Mouse (Mus musculus): ENCODE measurements around the gene Cdh3. TPM values are rescaled to one million over a fixed set of nuclear protein-coding genes. Genes with fewer than 3 reads are reported as not detected.

The Cdh3 gene
- polyA plus RNA-seq, 1 experiment, result 2.0 TPM

GRCm38 (mm10) chr8:106520578-106520977 is 9.9 kb downstream of the Cdh3 start:
- H3K4me1 ChIP-seq (ENCODE audit: control insufficient read depth, insufficient read depth, low read length), result no peaks in the 10 kb centered on the region
- 79% methylated on average over 7 of the region's 7 CpGs for WGBS
- H3K4me3 ChIP-seq (replicated peaks; ENCODE audit: extremely low read depth, low read depth, low read length), result no peak overlapping the region
- TF ChIP-seq CTCF (IDR thresholded peaks at IDR 0.05; ENCODE audit: insufficient read depth, low read length) (no peak), POLR2A (IDR thresholded peaks at IDR 0.05; ENCODE audit: borderline replicate concordance, extremely low read depth, low read depth, low read length) (no peak)
- no peak for DNase-seq

DNA sequence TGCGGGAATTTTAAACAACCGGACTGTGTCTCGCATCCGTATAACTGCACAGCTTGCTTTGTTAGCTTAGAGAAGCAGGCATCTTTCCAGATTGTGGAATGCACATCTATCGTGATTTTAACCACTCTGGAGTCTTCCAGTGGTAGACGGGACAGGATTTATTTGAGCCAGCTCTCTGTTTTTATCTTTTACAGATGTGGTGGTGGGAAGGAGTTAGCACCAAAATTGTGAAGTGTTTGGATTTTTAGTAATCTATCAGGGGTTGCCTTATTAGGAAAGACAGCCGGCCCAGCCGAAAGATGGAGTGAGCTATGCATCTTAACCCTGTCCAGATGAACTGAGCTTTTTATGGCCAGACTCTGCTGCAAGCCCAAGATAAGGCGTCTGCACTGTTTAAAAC is 11.2 kb downstream of the Cdh3 start:
- 36% methylated on average over 9 of the region's 9 CpGs for WGBS

GRCm38 (mm10) chr8:106526725-106527124 is 16.0 kb downstream of the Cdh3 start:
- WGBS, result 67% methylated on average over 6 of the region's 6 CpGs
- no peak for DNase-seq
- H3K4me1 ChIP-seq (ENCODE audit: control insufficient read depth, insufficient read depth, low read length), result no peaks in the 10 kb centered on the region
- no peak for TF ChIP-seq CTCF (IDR thresholded peaks at IDR 0.05; ENCODE audit: insufficient read depth, low read length)
- TF ChIP-seq POLR2A (IDR thresholded peaks at IDR 0.05; ENCODE audit: borderline replicate concordance, extremely low read depth, low read depth, low read length), result no peak
- no peak overlapping the region for H3K4me3 ChIP-seq (replicated peaks; ENCODE audit: extremely low read depth, low read depth, low read length)

More for the DNA sequence above, 11.2 kb downstream of the Cdh3 start:
- TF ChIP-seq POLR2A (IDR thresholded peaks at IDR 0.05; ENCODE audit: borderline replicate concordance, extremely low read depth, low read depth, low read length) (no peak), CTCF (IDR thresholded peaks at IDR 0.05; ENCODE audit: insufficient read depth, low read length) (no peak)
- DNase-seq, result no peak
- Histone ChIP-seq H3K4me3 (replicated peaks; ENCODE audit: extremely low read depth, low read depth, low read length) (no peak overlapping the region), H3K4me1 (ENCODE audit: control insufficient read depth, insufficient read depth, low read length) (no peaks in the 10 kb centered on the region)

GRCm38 (mm10) chr8:106527241-106528036 is 16.7 kb downstream of the Cdh3 start:
- no peak overlapping the region for H3K4me3 ChIP-seq (replicated peaks; ENCODE audit: extremely low read depth, low read depth, low read length)
- no peaks in the 10 kb centered on the region for H3K4me1 ChIP-seq (ENCODE audit: control insufficient read depth, insufficient read depth, low read length)
- TF ChIP-seq POLR2A (IDR thresholded peaks at IDR 0.05; ENCODE audit: borderline replicate concordance, extremely low read depth, low read depth, low read length) (no peak), CTCF (IDR thresholded peaks at IDR 0.05; ENCODE audit: insufficient read depth, low read length) (peak; percentile 20; the same call in 1 of the 2 replicates)
- whole genome bisulfite sequencing, result 85% methylated on average over 9 of the region's 9 CpGs
- DNase-seq, result no peak

DNA sequence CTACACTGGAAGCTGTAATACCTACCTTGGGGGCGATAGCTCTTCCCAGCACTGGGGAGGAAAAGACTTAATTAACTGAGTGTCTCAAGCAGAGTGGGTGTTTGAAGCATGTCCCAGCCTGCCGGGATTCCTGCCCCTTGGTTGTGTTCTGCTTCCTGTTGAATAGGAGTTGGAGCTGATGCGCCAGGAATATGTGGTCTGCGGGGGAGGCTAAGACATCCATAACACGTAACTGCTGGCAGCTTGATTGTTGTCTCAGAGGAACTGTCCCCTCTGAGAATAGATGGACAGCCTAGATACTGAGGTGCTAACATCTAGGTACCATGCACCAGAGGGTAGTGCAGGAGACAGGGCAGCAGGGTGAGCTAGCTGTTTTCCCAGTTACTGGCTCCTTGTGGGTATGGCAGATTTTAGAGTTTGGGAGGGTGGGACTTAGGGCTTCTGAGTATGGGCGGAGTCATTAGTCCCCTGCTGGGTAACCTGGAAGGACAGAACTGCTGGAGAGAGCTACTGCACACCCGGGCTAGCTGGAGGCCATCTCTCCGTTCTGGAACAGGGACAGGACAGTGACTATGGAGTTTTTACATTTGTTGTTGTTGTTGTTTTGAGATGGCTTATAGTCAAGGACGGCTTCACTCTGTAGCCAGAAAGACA is 18.0 kb downstream of the Cdh3 start:
- Histone ChIP-seq H3K4me3 (replicated peaks; ENCODE audit: extremely low read depth, low read depth, low read length) (no peak overlapping the region), H3K4me1 (ENCODE audit: control insufficient read depth, insufficient read depth, low read length) (no peaks in the 10 kb centered on the region)
- 71% methylated on average over 9 of the region's 9 CpGs for WGBS
- no peak for TF ChIP-seq CTCF (IDR thresholded peaks at IDR 0.05; ENCODE audit: insufficient read depth, low read length)
- TF ChIP-seq POLR2A (IDR thresholded peaks at IDR 0.05; ENCODE audit: borderline replicate concordance, extremely low read depth, low read depth, low read length), result no peak
- DNase-seq, result no peak

DNA sequence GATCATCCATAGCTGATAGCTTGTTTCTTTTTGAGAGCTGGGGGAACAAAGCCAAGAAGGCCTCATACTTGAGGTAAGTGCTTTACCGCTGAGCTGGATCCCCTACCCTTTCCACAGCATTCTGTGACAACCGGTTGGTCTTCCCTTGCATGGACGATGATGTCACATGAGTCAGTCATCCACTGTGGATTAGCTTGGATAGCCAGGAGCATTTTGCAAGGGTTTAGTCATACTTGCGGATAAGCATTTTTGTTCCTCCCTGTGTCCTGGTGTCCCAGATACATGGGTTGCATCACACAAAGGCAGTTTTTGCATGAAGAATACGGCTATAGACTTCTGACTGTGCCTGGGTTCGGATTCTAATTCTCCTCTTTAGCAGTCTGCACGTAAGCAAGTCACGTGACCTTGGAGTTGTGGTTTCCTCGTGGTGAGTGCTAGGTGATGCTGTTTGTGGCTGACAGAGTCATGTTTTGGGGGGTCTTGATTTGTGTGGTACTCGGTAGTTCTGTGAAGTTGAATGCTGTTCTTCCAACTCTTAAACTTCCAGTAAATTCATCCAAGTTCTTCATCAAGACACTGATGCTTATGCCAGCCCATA is 19.3 kb downstream of the Cdh3 start:
- 85% methylated on average over 10 of the region's 10 CpGs for WGBS
- Histone ChIP-seq H3K4me3 (replicated peaks; ENCODE audit: extremely low read depth, low read depth, low read length) (no peak overlapping the region), H3K4me1 (ENCODE audit: control insufficient read depth, insufficient read depth, low read length) (no peaks in the 10 kb centered on the region)
- no peak for TF ChIP-seq CTCF (IDR thresholded peaks at IDR 0.05; ENCODE audit: insufficient read depth, low read length)
- TF ChIP-seq POLR2A (IDR thresholded peaks at IDR 0.05; ENCODE audit: borderline replicate concordance, extremely low read depth, low read depth, low read length), result no peak
- no peak for DNase-seq

- 81% methylated on average over 4 of the region's 4 CpGs for WGBS
- no peak for DNase-seq
- peak; percentile 40 for TF ChIP-seq CTCF (IDR thresholded peaks at IDR 0.05; ENCODE audit: insufficient read depth, low read length)
- TF ChIP-seq POLR2A (IDR thresholded peaks at IDR 0.05; ENCODE audit: borderline replicate concordance, extremely low read depth, low read depth, low read length), result no peak
These were observed 19.9 kb downstream of the Cdh3 start for GRCm38 (mm10) chr8:106530566-106530965.

GRCm38 (mm10) chr8:106533709-106534108 is 23.0 kb downstream of the Cdh3 start:
- DNase-seq, result no peak
- H3K4me1 ChIP-seq (ENCODE audit: control insufficient read depth, insufficient read depth, low read length), result no peaks in the 10 kb centered on the region
- WGBS, result 68% methylated on average over 7 of the region's 7 CpGs
- no peak overlapping the region for H3K4me3 ChIP-seq (replicated peaks; ENCODE audit: extremely low read depth, low read depth, low read length)
- TF ChIP-seq POLR2A (IDR thresholded peaks at IDR 0.05; ENCODE audit: borderline replicate concordance, extremely low read depth, low read depth, low read length) (no peak), CTCF (IDR thresholded peaks at IDR 0.05; ENCODE audit: insufficient read depth, low read length) (no peak)

More at GRCm38 (mm10) chr8:106530566-106530965, 19.9 kb downstream of the Cdh3 start:
- Histone ChIP-seq H3K4me3 (replicated peaks; ENCODE audit: extremely low read depth, low read depth, low read length) (no peak overlapping the region), H3K4me1 (ENCODE audit: control insufficient read depth, insufficient read depth, low read length) (no peaks in the 10 kb centered on the region)

- WGBS, result 31% methylated on average over 6 of the region's 6 CpGs
- H3K4me1 ChIP-seq (ENCODE audit: control insufficient read depth, insufficient read depth, low read length), result no peaks in the 10 kb centered on the region
- no peak for TF ChIP-seq POLR2A (IDR thresholded peaks at IDR 0.05; ENCODE audit: borderline replicate concordance, extremely low read depth, low read depth, low read length)
- TF ChIP-seq CTCF (IDR thresholded peaks at IDR 0.05; ENCODE audit: insufficient read depth, low read length), result peak; percentile 44
- no peak overlapping the region for H3K4me3 ChIP-seq (replicated peaks; ENCODE audit: extremely low read depth, low read depth, low read length)
- peak; percentile 60 for DNase-seq
These were observed 23.8 kb downstream of the Cdh3 start for GRCm38 (mm10) chr8:106534449-106534848.

All from lung, adult 2 months (tissue).